Mouse (Mus musculus) liver, postnatal 0 days (tissue): ENCODE measurements around the gene Inafm2. TPM values are rescaled to one million over a fixed set of nuclear protein-coding genes. Genes with fewer than 3 reads are reported as not detected.

Source experiments
- ATAC-seq: fragments of 200-750 bp; cut with Nextera tagmentation; 2 replicates; pipeline ENCODE4 v1.8.0; 2017; ENCODE audit warnings: mild to moderate bottlenecking, moderate library complexity
- DNase-seq: peaks from one replicate; pipeline ENCODE4 v3.0.0-alpha.2; 2016
- H3K27ac ChIP-seq: fragments of 300-500 bp; sonication (generic); 2 replicates; pipeline ENCODE4 v1.5.1; 2014; ENCODE audit warnings: antibody characterized with exemption, moderate library complexity, mild to moderate bottlenecking, low read depth
- H3K27me3 ChIP-seq: fragments of 300-500 bp; sonication (generic); 2 replicates; pipeline ENCODE4 v1.6.1; 2014; ENCODE audit warnings: low read length, control low read depth, mixed read lengths; ENCODE audit not compliant: insufficient read depth
- H3K36me3 ChIP-seq: fragments of 300-500 bp; sonication (generic); replicated peaks from 2 replicates; pipeline ENCODE4 v1.6.1; 2014; ENCODE audit warnings: mild to moderate bottlenecking, control low read depth, low read length, moderate library complexity, mixed read lengths; ENCODE audit not compliant: insufficient read depth
- H3K4me1 ChIP-seq: fragments of 300-500 bp; sonication (generic); 2 replicates; pipeline ENCODE4 v1.6.1; 2014; ENCODE audit warnings: antibody characterized with exemption, mild to moderate bottlenecking, control low read depth; ENCODE audit not compliant: insufficient read depth
- H3K4me2 ChIP-seq: fragments of 300-500 bp; sonication (generic); 2 replicates; pipeline ENCODE4 v1.6.1; 2014; ENCODE audit warnings: low read depth, mild to moderate bottlenecking, low read length, moderate library complexity, mixed read lengths
- H3K4me3 ChIP-seq: fragments of 300-500 bp; sonication (generic); 2 replicates; pipeline ENCODE4 v1.5.1; 2014; ENCODE audit warnings: low read depth, low read length
- H3K9ac ChIP-seq: fragments of 300-500 bp; sonication (generic); replicated peaks from 2 replicates; pipeline ENCODE4 v1.6.1; 2014; ENCODE audit warnings: mild to moderate bottlenecking, moderate library complexity
- H3K9me3 ChIP-seq: fragments of 300-500 bp; sonication (generic); 2 replicates; pipeline ENCODE4 v1.6.1; 2016; ENCODE audit warnings: mild to moderate bottlenecking, control low read depth, low read length, mixed read lengths
- CTCF ChIP-seq: sonication (generic); IDR thresholded peaks from 2 replicates; pipeline ENCODE4 v1.5.1; 2016; ENCODE audit warnings: antibody characterized with exemption, low read depth
- EP300 ChIP-seq: IDR thresholded peaks from 2 replicates; pipeline ENCODE4 v1.6.1; 2016; ENCODE audit warnings: antibody characterized with exemption, low read depth, mild to moderate bottlenecking
- WGBS: fragments of 180-500 bp; shearing (Covaris S2); extraction: QIAGEN DNeasy Blood & Tissue Kit; methylation state at CpG from one replicate; pipeline ENCODE4 v1.1.7; 2014; ENCODE audit not compliant: insufficient replicate concordance; 5-methylcytosine and 5-hydroxymethylcytosine counted together
- polyA plus RNA-seq: library from polyadenylated mRNA; unstranded; fragments of >200 nt; fragmentation: Nextera tagmentation; extraction: Ambion mirVana; gene quantifications from 2 replicates; pipeline ENCODE4 v1.2.1, GENCODE M21; 2015

Gene Inafm2
- polyA plus RNA-seq, 1 experiment from 2014 or later, result 14.7 TPM

- Histone ChIP-seq H3K36me3 (no peaks in the 10 kb centered on the region), H3K4me3 (no peak overlapping the region), H3K9ac (no peak overlapping the region), H3K4me2 (no peak overlapping the region), H3K27ac (no peak overlapping the region), H3K4me1 (peaks cover 20% of the 10 kb centered on the region), H3K27me3 (0 out of 2 replicates have a peak, but pooled peaks cover 3% of the 10 kb centered on the region), H3K9me3 (no peaks in the 10 kb centered on the region)
- ATAC-seq (peak; percentile 68), DNase-seq (no peak)
- 44% methylated on average over 15 of the region's 15 CpGs for WGBS
- no peak for TF ChIP-seq CTCF
These were observed 21.7 kb upstream of the Inafm2 start for GRCm38 (mm10) chr2:118723693-118724486.

- 70% methylated on average over 4 of the region's 4 CpGs for WGBS
- no peak for DNase-seq
- Histone ChIP-seq H3K27ac (no peak overlapping the region), H3K4me2 (no peak overlapping the region), H3K4me3 (no peak overlapping the region), H3K9me3 (no peaks in the 10 kb centered on the region), H3K4me1 (peaks cover 31% of the 10 kb centered on the region), H3K27me3 (0 out of 2 replicates have a peak, but pooled peaks cover 3% of the 10 kb centered on the region), H3K9ac (no peak overlapping the region), H3K36me3 (no peaks in the 10 kb centered on the region)
- no peak for TF ChIP-seq EP300
- no peak for TF ChIP-seq CTCF
- no peak for ATAC-seq
These were observed 20.0 kb upstream of the Inafm2 start for GRCm38 (mm10) chr2:118725511-118725910.

GRCm38 (mm10) chr2:118726873-118727272, 18.7 kb upstream of the Inafm2 start:
- Histone ChIP-seq H3K36me3 (no peaks in the 10 kb centered on the region), H3K4me3 (peak overlapping the region; percentile 47), H3K4me1 (peaks cover 34% of the 10 kb centered on the region), H3K4me2 (peak overlapping the region; percentile 62), H3K9me3 (no peaks in the 10 kb centered on the region), H3K9ac (no peak overlapping the region), H3K27me3 (no peaks in the 10 kb centered on the region), H3K27ac (peak overlapping the region; percentile 44; the same call in 1 of the 2 replicates)
- 56% methylated on average over 2 of the region's 2 CpGs for WGBS
- ATAC-seq (no peak), DNase-seq (no peak)
- TF ChIP-seq EP300 (no peak), CTCF (no peak)

GRCm38 (mm10) chr2:118727911-118728310, 17.6 kb upstream of the Inafm2 start:
- Histone ChIP-seq H3K4me3 (peak overlapping the region; percentile 47), H3K27me3 (peaks cover 4% of the 10 kb centered on the region; the same call in 1 of the 2 replicates), H3K4me1 (peaks cover 34% of the 10 kb centered on the region), H3K9ac (peak overlapping the region; percentile 42), H3K36me3 (no peaks in the 10 kb centered on the region), H3K4me2 (peak overlapping the region; percentile 62), H3K9me3 (no peaks in the 10 kb centered on the region), H3K27ac (peak overlapping the region; percentile 44)
- no peak for ATAC-seq
- DNase-seq, result no peak
- TF ChIP-seq EP300 (no peak), CTCF (no peak)
- 8% methylated on average over 9 of the region's 9 CpGs for WGBS

GRCm38 (mm10) chr2:118728337-118728736, 17.2 kb upstream of the Inafm2 start, which contains the start of gene Plcb2:
Gene Plcb2 (minus strand): TSS chr2:118728438.
- peak; percentile 44 for ATAC-seq
- H3K9ac ChIP-seq, result peak within 1 kb of the TSS; percentile 42
- peak within 1 kb of the TSS; percentile 62 for H3K4me2 ChIP-seq
- peak within 1 kb of the TSS; percentile 44 for H3K27ac ChIP-seq
- no peaks in the 10 kb centered on the region for H3K36me3 ChIP-seq
- 11% methylated on average over 7 of the region's 7 CpGs for WGBS
- peaks cover 34% of the 10 kb centered on the region for H3K4me1 ChIP-seq
- H3K27me3 ChIP-seq, result peaks cover 4% of the 10 kb centered on the region; the same call in 1 of the 2 replicates
- TF ChIP-seq EP300 (no peak), CTCF (no peak)
- DNase-seq, result peak; percentile 53
- peak within 1 kb of the TSS; percentile 47 for H3K4me3 ChIP-seq
- H3K9me3 ChIP-seq, result no peaks in the 10 kb centered on the region

GRCm38 (mm10) chr2:118729194-118729593, 16.4 kb upstream of the Inafm2 start:
- Histone ChIP-seq H3K27ac (peak overlapping the region; percentile 44), H3K9me3 (no peaks in the 10 kb centered on the region), H3K9ac (no peak overlapping the region), H3K4me3 (no peak overlapping the region), H3K4me2 (peak overlapping the region; percentile 62), H3K36me3 (no peaks in the 10 kb centered on the region), H3K4me1 (peaks cover 34% of the 10 kb centered on the region), H3K27me3 (peaks cover 4% of the 10 kb centered on the region; the same call in 1 of the 2 replicates)
- no peak for DNase-seq
- WGBS, result 22% methylated on average over 4 of the region's 4 CpGs
- peak; percentile 16; the same call in 1 of the 2 replicates for ATAC-seq
- TF ChIP-seq EP300, result no peak
- TF ChIP-seq CTCF, result no peak
